Mouse (Mus musculus) lung, adult 2 months (tissue): Measurements from ENCODE around the gene Slc16a11. TPM values are rescaled to one million over a fixed set of nuclear protein-coding genes. Genes with fewer than 3 reads are reported as not detected.
"Not testable (repeated sequence)": the region's sequence is repeated elsewhere in the genome, so short reads cannot be mapped to it uniquely, and the experiment has no call there.

Experiments used
- DNase-seq: peaks from one replicate; pipeline ENCODE4 v3.0.0; 2022
- H3K4me1 ChIP-seq: fragments of 200-500 bp; 2 replicates; pipeline ENCODE4 v1.6.1; 2011; ENCODE audit warnings: low read length; ENCODE audit not compliant: control insufficient read depth, insufficient read depth
- H3K4me3 ChIP-seq: fragments of 200-500 bp; replicated peaks from 2 replicates; pipeline ENCODE3; 2011; ENCODE audit warnings: low read depth, mild to moderate bottlenecking, control low read depth, low read length; ENCODE audit errors: extremely low read depth
- CTCF ChIP-seq: fragments of 200-500 bp; IDR thresholded peaks from 2 replicates; pipeline ENCODE4 v1.5.1; 2011; ENCODE audit warnings: mild to moderate bottlenecking, low read length, control low read depth; ENCODE audit not compliant: insufficient read depth
- POLR2A ChIP-seq: fragments of 200-500 bp; IDR thresholded peaks from 2 replicates; pipeline ENCODE4 v1.6.1; 2011; ENCODE audit warnings: low read depth, mild to moderate bottlenecking, control low read depth, low read length, borderline replicate concordance; ENCODE audit errors: extremely low read depth
- WGBS: fragments of 180-500 bp; shearing (Covaris S2); methylation state at CpG from one replicate; pipeline ENCODE4 v1.1.7; 2018; 5-methylcytosine and 5-hydroxymethylcytosine counted together
- polyA plus RNA-seq: library from polyadenylated mRNA; depleted of rRNA; stranded (reverse); fragments of >200 nt; gene quantifications from 2 replicates; pipeline ENCODE4 v1.2.3, GENCODE M21; 2012; rRNA removed

The Slc16a11 gene
- polyA plus RNA-seq = 211 and 239 TPM in 2 replicates

GRCm38 (mm10) chr11:70212423-70212822 lies at the start of gene Slc16a11:
Slc16a11 (plus strand) TSS chr11:70212752.
- no peak for TF ChIP-seq CTCF
- peak; percentile 39; the same call in 1 of the 2 replicates for TF ChIP-seq POLR2A
- 37% methylated on average over 6 of the region's 6 CpGs for WGBS
- DNase-seq = no peak
- Histone ChIP-seq H3K4me3 (no peak within 1 kb of the TSS), H3K4me1 (peaks cover 8% of the 10 kb centered on the region; the same call in 1 of the 2 replicates)

GRCm38 (mm10) chr11:70165972-70166921 lies 46.3 kb upstream of the Slc16a11 start:
- no peak for DNase-seq
- TF ChIP-seq CTCF (no peak), POLR2A (no peak)
- Histone ChIP-seq H3K4me3 (no peak overlapping the region), H3K4me1 (peaks cover 2% of the 10 kb centered on the region; the same call in 1 of the 2 replicates)
- 67% methylated on average over 16 of the region's 16 CpGs for WGBS

DNA sequence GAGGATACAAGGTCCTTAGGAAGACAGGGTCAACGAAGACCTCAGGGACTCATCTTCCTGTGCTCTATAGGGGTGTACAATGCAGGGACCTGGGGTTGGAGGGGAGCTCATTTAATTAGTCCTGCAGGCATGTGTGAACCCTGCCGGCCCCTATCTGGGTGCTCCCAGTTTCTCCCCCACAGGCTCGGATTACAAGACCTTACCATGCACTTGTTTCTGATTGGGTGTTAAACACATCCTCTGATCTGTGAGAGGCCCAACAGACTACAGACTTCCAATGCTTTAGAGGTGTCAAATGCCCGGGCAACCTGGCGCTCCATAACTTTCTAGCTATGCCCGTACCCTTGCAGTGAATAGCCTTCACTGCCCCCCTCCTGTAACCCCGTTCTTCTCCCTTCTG lies 44.4 kb upstream of the Slc16a11 start:
- TF ChIP-seq POLR2A = no peak
- no peak for TF ChIP-seq CTCF

DNA sequence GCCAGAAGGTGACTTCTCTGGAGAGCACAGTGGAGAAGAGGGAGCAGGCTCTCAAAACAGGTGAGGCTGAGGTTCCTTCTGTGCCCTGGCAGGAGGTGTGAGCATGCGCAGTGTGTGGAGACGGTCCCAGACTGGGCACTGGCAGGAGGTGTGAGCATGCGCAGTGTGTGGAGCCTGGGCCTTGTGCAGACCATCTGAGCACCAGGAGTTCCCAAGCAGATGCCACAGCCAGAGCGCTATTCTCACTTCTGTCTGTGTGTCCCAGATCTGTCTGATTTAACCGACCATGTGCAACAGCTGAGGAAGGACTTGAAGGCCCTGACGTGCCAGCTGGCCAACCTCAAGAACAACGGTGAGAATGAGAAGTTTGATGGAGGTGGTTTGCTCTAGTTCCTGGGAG lies 43.1 kb upstream of the Slc16a11 start:
- not testable (repeated sequence) for DNase-seq, H3K4me1 ChIP-seq, H3K4me3 ChIP-seq
- WGBS = 84% methylated on average over 7 of the region's 7 CpGs

More for the DNA sequence above, 44.4 kb upstream of the Slc16a11 start:
- no peak for DNase-seq
- 64% methylated on average over 7 of the region's 7 CpGs for WGBS
- Histone ChIP-seq H3K4me1 (no peaks in the 10 kb centered on the region), H3K4me3 (no peak overlapping the region)

DNA sequence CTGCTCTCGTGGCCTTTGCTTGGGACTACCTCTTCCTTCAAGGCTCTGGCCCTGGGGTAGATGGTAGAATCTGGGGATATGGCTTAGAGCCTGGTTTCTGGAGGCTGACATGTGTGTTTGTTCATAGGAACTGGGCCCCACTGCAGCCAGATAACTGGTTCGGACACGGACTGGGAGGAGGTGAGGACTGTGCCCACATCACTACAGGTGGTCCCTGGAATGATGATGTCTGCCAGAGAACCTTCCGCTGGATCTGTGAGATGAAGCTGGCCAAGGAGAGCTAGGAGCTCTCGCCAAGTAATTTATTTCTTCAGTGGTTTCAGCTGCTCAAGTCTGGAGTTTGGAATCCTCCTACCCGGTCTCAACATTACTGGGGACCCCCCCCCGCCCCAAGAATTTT lies 42.3 kb upstream of the Slc16a11 start:
- TF ChIP-seq CTCF (no peak), POLR2A (no peak)
- Histone ChIP-seq H3K4me1 (no peaks in the 10 kb centered on the region), H3K4me3 (no peak overlapping the region)
- no peak for DNase-seq
- WGBS = 76% methylated on average over 7 of the region's 7 CpGs

GRCm38 (mm10) chr11:70171181-70171580 lies 41.4 kb upstream of the Slc16a11 start:
- TF ChIP-seq CTCF (no peak), POLR2A (no peak)
- whole genome bisulfite sequencing = 76% methylated on average over 7 of the region's 7 CpGs

DNA sequence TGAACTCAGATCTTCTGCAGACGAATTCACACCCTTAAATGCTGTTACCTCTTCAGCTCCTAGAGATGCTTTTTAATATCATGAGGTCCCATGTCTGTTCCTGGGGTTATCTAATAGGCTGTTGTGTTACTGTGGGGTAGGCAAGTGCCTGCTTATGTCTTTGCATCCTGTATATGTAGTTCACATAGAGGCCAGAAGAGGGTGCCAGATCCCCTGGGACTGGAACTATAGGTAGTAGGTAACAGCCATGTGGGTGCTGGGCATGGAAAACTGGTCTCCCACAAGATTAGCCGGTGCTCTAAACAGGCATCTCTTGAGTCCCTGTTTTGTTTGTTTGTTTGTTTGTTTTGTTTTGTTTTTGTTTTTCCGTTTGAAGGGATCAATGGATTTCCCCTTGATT lies 40.7 kb upstream of the Slc16a11 start:
- DNase-seq = peak; percentile 23
- H3K4me3 ChIP-seq = no peak overlapping the region
- H3K4me1 ChIP-seq = no peaks in the 10 kb centered on the region
- TF ChIP-seq CTCF = peak; percentile 56
- TF ChIP-seq POLR2A = no peak
- 43% methylated on average over 3 of the region's 3 CpGs for WGBS

More at GRCm38 (mm10) chr11:70171181-70171580, 41.4 kb upstream of the Slc16a11 start:
- DNase-seq = no peak
- H3K4me3 ChIP-seq = no peak overlapping the region
- H3K4me1 ChIP-seq = no peaks in the 10 kb centered on the region

- DNase-seq = no peak
- H3K4me1 ChIP-seq = no peaks in the 10 kb centered on the region
- TF ChIP-seq POLR2A (no peak), CTCF (no peak)
- H3K4me3 ChIP-seq = no peak overlapping the region
- 55% methylated on average over 5 of the region's 5 CpGs for WGBS
These were observed 40.3 kb upstream of the Slc16a11 start for GRCm38 (mm10) chr11:70172298-70172697.

GRCm38 (mm10) chr11:70174491-70174890 lies 38.1 kb upstream of the Slc16a11 start:
- no peak for TF ChIP-seq CTCF
- TF ChIP-seq POLR2A = no peak
- Histone ChIP-seq H3K4me1 (no peaks in the 10 kb centered on the region), H3K4me3 (no peak overlapping the region)
- WGBS = 70% methylated on average over 4 of the region's 4 CpGs
- DNase-seq = no peak

DNA sequence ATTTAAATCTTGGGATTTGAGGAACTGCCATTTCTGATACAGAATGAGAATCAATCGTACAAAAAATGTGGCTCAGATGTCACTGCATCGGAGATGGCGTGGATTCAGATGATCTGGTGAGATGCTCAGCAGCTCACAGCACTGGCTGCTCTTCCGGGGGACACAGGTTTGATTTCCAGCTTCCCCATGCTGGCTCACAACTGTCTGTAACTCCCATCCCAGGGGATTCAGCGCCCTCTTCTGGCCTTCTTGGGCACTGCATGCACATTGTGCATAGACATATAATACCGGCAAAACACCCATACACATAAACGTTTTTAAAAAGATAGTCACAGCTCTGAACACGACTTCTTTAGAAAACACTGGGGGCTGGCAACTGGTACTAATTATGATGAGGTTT lies 34.9 kb upstream of the Slc16a11 start:
- WGBS = 69% methylated on average over 8 of the region's 8 CpGs
- no peak for DNase-seq
- no peaks in the 10 kb centered on the region for H3K4me1 ChIP-seq
- TF ChIP-seq CTCF (0 out of 2 replicates have a peak, but pooled peaks have one; percentile 12), POLR2A (no peak)
- H3K4me3 ChIP-seq = no peak overlapping the region
